Mouse (Mus musculus): ENCODE results near the gene Kcna5. TPM values are rescaled to one million over a fixed set of nuclear protein-coding genes. Genes with fewer than 3 reads are reported as not detected.

Gene Kcna5
- total RNA-seq, 1 experiment from 2014 or later: not detected

Other genes starting within 250 kb of the Kcna5 start
- not detected in 2 replicates for gene Kcna1, start 111.0 kb upstream of the Kcna5 start, total RNA-seq (2017)
- gene Kcna6, start 205.3 kb upstream of the Kcna5 start, total RNA-seq (2017): not detected in 2 replicates